Mouse (Mus musculus): ENCODE measurements around the gene Olfr635. TPM values are rescaled to one million over a fixed set of nuclear protein-coding genes. Genes with fewer than 3 reads are reported as not detected.

The Olfr635 gene
- polyA plus RNA-seq (2012; rRNA removed), result not detected in 2 replicates

GRCm38 (mm10) chr7:103970852-103971251, at the start of gene Olfr635:
Olfr635 (plus strand) TSS chr7:103971152.

DNA sequence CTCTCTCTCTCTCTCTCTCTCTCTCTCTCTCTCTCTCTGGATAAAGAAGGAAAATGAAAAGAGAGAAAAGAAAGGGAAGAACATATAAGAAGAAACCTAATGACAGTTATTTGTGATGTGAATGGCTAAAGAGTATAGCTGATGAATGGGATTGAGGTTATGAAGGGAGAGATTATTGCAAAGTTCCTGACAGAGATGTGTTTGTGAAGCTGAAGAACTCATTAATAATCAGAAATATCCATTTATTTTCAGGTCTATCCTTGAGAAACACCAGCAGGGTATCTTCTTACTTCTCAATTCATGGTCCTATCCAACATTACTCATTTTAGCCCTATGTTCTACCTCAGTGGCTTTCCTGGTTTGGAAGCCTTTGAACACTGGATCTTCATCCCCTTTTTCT, 42.4 kb upstream of the Olfr635 start, which contains the start of gene Olfr631:
Gene Olfr631 (plus strand): TSS at position 301 of the 400 bp plus-strand sequence.

GRCm38 (mm10) chr7:103934264-103934663, 36.7 kb upstream of the Olfr635 start, which contains the start of gene Olfr632:
Olfr632 (plus strand) TSS chr7:103934347.

DNA sequence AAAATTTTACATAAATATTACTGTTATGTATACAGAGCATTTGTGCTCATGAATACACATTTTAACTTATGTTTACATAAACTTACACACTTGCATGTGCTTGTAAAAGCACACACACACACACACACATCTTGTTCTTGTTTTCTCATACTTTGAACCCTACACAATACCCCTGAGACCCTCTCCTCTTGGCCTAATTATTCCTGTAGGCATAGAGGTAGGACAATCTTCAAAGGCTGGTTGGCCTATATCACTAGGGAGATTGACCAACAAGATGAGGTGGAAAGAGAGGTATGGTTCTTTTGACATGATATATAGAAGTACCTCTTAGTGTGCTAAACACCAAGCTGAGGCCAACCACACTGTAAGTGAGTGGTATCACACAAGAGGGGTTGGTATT, 26.8 kb upstream of the Olfr635 start, which contains the start of gene Olfr633:
Gene Olfr633 (plus strand): TSS at position 301 of the 400 bp plus-strand sequence.

DNA sequence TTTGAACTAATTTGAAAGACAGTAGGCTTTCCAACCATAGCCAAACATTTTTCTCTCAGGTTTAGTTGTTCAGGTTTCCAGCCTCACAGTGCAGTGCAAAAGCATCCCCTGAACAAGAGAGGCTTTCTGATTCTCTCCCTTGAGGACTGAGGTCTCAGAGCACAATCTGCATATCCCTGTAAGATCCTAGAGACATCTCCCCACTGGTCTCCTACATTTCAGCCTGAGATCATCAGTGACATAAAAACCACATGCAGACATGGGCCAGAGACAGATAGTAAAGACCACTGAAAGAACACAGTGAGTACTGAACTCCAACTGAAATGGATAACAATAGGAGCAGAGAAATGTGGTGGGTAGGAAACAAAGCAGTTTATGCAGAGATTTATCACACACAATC, 27.5 kb downstream of the Olfr635 start, which contains the start of gene Olfr638:
Gene Olfr638 (plus strand): TSS at position 301 of the 400 bp plus-strand sequence.

DNA sequence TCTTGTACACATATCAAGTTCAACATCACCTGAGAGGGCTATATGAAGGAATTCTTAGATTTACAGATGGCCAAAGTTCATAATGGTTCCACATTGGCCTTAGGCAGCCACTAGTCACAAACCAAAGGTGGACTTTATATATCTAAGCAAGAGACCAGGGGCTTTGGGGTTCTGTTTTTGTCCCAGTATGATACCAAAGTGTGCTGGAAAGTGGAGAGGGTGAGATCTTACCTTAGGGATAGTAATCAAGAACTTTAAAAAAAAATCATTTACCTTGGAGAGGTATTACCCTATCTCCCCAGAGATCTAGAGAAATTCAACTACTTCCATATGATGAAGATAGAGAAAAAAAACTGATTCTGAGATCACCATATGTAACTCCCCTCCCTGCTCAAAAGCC, 46.3 kb downstream of the Olfr635 start, which contains the start of gene Olfr639:
Gene Olfr639 (minus strand): TSS at position 101 of the 400 bp plus-strand sequence.

GRCm38 (mm10) chr7:104025473-104025872, 54.5 kb downstream of the Olfr635 start, which contains the start of gene Olfr640:
Olfr640 (minus strand) TSS chr7:104025573.

DNA sequence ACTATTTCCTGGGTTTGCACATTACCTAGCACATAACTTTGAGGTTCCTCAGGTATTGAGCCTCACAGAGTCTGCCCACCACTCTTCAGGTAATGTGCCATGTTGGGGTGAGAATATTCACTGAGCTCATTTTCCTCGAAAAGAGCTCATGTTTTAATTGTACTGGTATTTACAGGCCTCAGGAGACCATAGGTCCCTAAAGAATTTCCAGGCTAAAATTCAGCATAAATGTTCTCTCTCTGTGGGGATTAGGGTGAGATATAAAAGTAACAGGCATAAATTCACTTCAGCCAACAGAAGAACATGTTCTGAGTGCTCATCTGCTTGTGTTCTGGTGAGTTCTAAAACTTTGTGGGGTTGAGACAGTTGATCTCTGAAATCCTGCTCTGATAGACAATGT, 64.2 kb downstream of the Olfr635 start, which contains the start of gene Olfr641:
Gene Olfr641 (plus strand): TSS at position 301 of the 400 bp plus-strand sequence.

Other genes with a start within 250 kb of the Olfr635 start
- gene Olfr628, start 240.8 kb upstream of the Olfr635 start, polyA plus RNA-seq (2012; rRNA removed), result not detected in 2 replicates
- gene Olfr629, start 226.2 kb upstream of the Olfr635 start, polyA plus RNA-seq (2012; rRNA removed), result not detected in 2 replicates
- gene Olfr630, start 213.8 kb upstream of the Olfr635 start, polyA plus RNA-seq (2012; rRNA removed), result not detected in 2 replicates
- gene Olfr69, start 199.6 kb upstream of the Olfr635 start, polyA plus RNA-seq (2012; rRNA removed), result not detected in 2 replicates
- gene Olfr68, start 191.5 kb upstream of the Olfr635 start, polyA plus RNA-seq (2012; rRNA removed), result not detected in 2 replicates
- gene Olfr67, start 179.3 kb upstream of the Olfr635 start, polyA plus RNA-seq (2012; rRNA removed), result not detected in 2 replicates
- 4.5 and 10.0 TPM in 2 replicates for gene Hbb-bt, start 157.2 kb upstream of the Olfr635 start, polyA plus RNA-seq (2012; rRNA removed)
- 47.8 and 134 TPM in 2 replicates for gene Hbb-bs, start 143.1 kb upstream of the Olfr635 start, polyA plus RNA-seq (2012; rRNA removed)
- gene Hbb-bh2, start 130.6 kb upstream of the Olfr635 start, polyA plus RNA-seq (2012; rRNA removed), result not detected in 2 replicates
- gene Hbb-bh1, start 128.0 kb upstream of the Olfr635 start, polyA plus RNA-seq (2012; rRNA removed), result not detected in 2 replicates
- gene Hbb-y, start 117.9 kb upstream of the Olfr635 start, polyA plus RNA-seq (2012; rRNA removed), result not detected in 2 replicates
- gene Olfr66, start 84.9 kb upstream of the Olfr635 start, polyA plus RNA-seq (2012; rRNA removed), result not detected in 2 replicates
- not detected in 2 replicates for gene Olfr64, start 76.7 kb upstream of the Olfr635 start, polyA plus RNA-seq (2012; rRNA removed)
- gene Olfr65, start 67.7 kb upstream of the Olfr635 start, polyA plus RNA-seq (2012; rRNA removed), result not detected in 2 replicates
- gene Olfr631, start 42.3 kb upstream of the Olfr635 start, polyA plus RNA-seq (2012; rRNA removed), result not detected in 2 replicates
- not detected in 2 replicates for gene Olfr632, start 36.8 kb upstream of the Olfr635 start, polyA plus RNA-seq (2012; rRNA removed)
- gene Olfr633, start 26.7 kb upstream of the Olfr635 start, polyA plus RNA-seq (2012; rRNA removed), result not detected in 2 replicates
- gene Olfr638, start 27.6 kb downstream of the Olfr635 start, polyA plus RNA-seq (2012; rRNA removed), result not detected in 2 replicates
- gene Olfr639, start 46.2 kb downstream of the Olfr635 start, polyA plus RNA-seq (2012; rRNA removed), result not detected in 2 replicates
- not detected in 2 replicates for gene Olfr640, start 54.4 kb downstream of the Olfr635 start, polyA plus RNA-seq (2012; rRNA removed)
- not detected in 2 replicates for gene Olfr641, start 64.3 kb downstream of the Olfr635 start, polyA plus RNA-seq (2012; rRNA removed)
- gene Olfr642, start 81.5 kb downstream of the Olfr635 start, polyA plus RNA-seq (2012; rRNA removed), result not detected in 2 replicates
- not detected in 2 replicates for gene 4930516K23Rik, start 90.3 kb downstream of the Olfr635 start, polyA plus RNA-seq (2012; rRNA removed)
- gene Olfr644, start 100.7 kb downstream of the Olfr635 start, polyA plus RNA-seq (2012; rRNA removed), result not detected in 2 replicates
- not detected in 2 replicates for gene Olfr645, start 114.3 kb downstream of the Olfr635 start, polyA plus RNA-seq (2012; rRNA removed)
- not detected in 2 replicates for gene Olfr646, start 133.7 kb downstream of the Olfr635 start, polyA plus RNA-seq (2012; rRNA removed)
- not detected in 2 replicates for gene Ubqln5, start 158.7 kb downstream of the Olfr635 start, polyA plus RNA-seq (2012; rRNA removed)
- gene Olfr643, start 166.3 kb downstream of the Olfr635 start, polyA plus RNA-seq (2012; rRNA removed), result not detected in 2 replicates
- gene Ubqln3, start 172.1 kb downstream of the Olfr635 start, polyA plus RNA-seq (2012; rRNA removed), result not detected in 2 replicates
- gene Ubqlnl, start 179.4 kb downstream of the Olfr635 start, polyA plus RNA-seq (2012; rRNA removed), result not detected in 2 replicates
- gene Olfm5, start 193.7 kb downstream of the Olfr635 start, polyA plus RNA-seq (2012; rRNA removed), result not detected in 2 replicates
- gene Olfr648, start 212.2 kb downstream of the Olfr635 start, polyA plus RNA-seq (2012; rRNA removed), result 0.03 and 0.05 TPM in 2 replicates
- gene Olfr649, start 224.8 kb downstream of the Olfr635 start, polyA plus RNA-seq (2012; rRNA removed), result not detected in 2 replicates
- gene Trim6, start 247.6 kb downstream of the Olfr635 start, polyA plus RNA-seq (2012; rRNA removed), result 0.79 and 0.81 TPM in 2 replicates

Measured in stomach, adult 2 months (tissue).